Mouse (Mus musculus) small intestine, adult 2 months (tissue): Measurements from ENCODE around the gene Adipor1.

Experiments
- CTCF ChIP-seq: fragments of 200-500 bp; IDR thresholded peaks from 2 replicates; pipeline ENCODE4 v1.5.1; 2012; ENCODE audit warnings: low read depth, mild to moderate bottlenecking, control low read depth, inconsistent platforms, low read length, moderate library complexity, mixed read lengths; ENCODE audit not compliant: insufficient replicate concordance, insufficient read length; ENCODE audit errors: extremely low read depth
- POLR2A ChIP-seq: fragments of 200-500 bp; IDR thresholded peaks from 2 replicates; pipeline ENCODE4 v1.6.1; 2012; ENCODE audit warnings: low read depth, mild to moderate bottlenecking, control low read depth, inconsistent platforms, low read length, moderate library complexity

DNA sequence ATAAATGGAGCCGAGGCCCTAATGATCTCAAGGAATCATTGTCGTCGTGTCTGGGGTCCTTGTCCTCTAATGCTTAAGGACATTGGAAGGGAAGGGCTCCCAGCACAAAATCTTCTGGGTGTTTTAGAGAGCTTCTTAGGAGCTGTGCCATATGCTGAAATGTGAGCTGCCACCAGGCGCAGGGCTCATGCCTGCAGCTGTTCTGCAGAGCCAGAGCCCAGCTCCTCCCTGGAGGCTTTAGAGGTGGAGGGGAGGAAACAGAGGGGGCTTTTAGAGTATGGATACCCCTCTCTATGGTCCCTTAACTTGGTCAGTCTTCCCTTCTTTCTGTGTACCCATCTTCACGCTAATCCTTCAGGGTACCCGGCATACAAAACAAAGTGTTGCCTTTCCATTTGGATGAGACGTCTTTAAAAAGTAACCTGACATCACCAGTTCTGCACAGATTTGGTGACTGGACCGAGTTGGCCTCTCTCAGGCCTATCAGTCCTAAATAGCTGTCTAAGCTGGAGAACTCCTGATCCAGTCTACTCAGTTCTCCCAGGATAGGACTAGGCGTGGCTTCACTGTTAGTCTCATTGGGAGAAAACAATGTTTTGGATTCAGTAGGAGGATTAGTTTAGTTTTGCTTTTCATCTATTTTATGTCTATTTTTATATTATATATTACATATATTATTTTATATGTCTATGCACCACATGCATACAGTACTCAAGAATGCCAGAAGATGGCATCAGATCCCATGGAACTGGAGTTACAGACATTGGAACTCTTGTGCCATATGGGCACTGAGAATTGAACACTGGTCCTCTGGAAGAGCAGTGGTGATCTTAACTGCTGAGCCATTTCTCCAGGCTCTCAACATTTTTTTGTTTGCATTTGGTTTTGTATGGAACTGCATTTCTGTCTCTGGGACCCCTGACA lies 3.2 kb upstream of the Adipor1 start:
- TF ChIP-seq CTCF (no peak), POLR2A (no peak)
